Mouse (Mus musculus) embryonic facial prominence, embryonic 11.5 days (tissue): Measurements from ENCODE around the gene Srgap1. TPM values are rescaled to one million over a fixed set of nuclear protein-coding genes. Genes with fewer than 3 reads are reported as not detected.
A peak's percentile ranks its signal among the peaks of the same experiment; 100 is the strongest.

Experiments
- ATAC-seq: fragments of 200-750 bp; cut with Nextera tagmentation; replicated peaks from 2 replicates; pipeline ENCODE4 v1.8.0; 2017; ENCODE audit warnings: low read depth; ENCODE audit not compliant: insufficient number of reproducible peaks, low FRiP score, low TSS enrichment
- DNase-seq: peaks from one replicate; pipeline ENCODE4 v3.0.0-alpha.2; 2015; ENCODE audit warnings: low spot score
- H3K27ac ChIP-seq: fragments of 300-500 bp; sonication (generic); replicated peaks from 2 replicates; pipeline ENCODE4 v1.5.1; 2014; ENCODE audit warnings: mild to moderate bottlenecking, low read depth, low read length, control low read depth
- H3K27me3 ChIP-seq: fragments of 300-500 bp; sonication (generic); 2 replicates; pipeline ENCODE4 v1.6.1; 2014; ENCODE audit warnings: mild to moderate bottlenecking, low read length, moderate library complexity, mixed read lengths; ENCODE audit not compliant: control insufficient read depth, insufficient read depth
- H3K36me3 ChIP-seq: fragments of 300-500 bp; sonication (generic); replicated peaks from 2 replicates; pipeline ENCODE4 v1.6.1; 2014; ENCODE audit warnings: low read depth, mild to moderate bottlenecking, low read length, moderate library complexity, mixed read lengths; ENCODE audit not compliant: control insufficient read depth, insufficient read depth
- H3K4me1 ChIP-seq: fragments of 300-500 bp; sonication (generic); 2 replicates; pipeline ENCODE4 v1.6.1; 2014; ENCODE audit warnings: low read length, mixed read lengths; ENCODE audit not compliant: control insufficient read depth, insufficient read depth
- H3K4me2 ChIP-seq: fragments of 300-500 bp; sonication (generic); 2 replicates; pipeline ENCODE4 v1.6.1; 2014; ENCODE audit warnings: low read depth, mild to moderate bottlenecking, control low read depth, low read length, moderate library complexity
- H3K4me3 ChIP-seq: fragments of 300-500 bp; sonication (generic); 2 replicates; pipeline ENCODE4 v1.5.1; 2014; ENCODE audit warnings: low read depth, low read length, control low read depth
- H3K9ac ChIP-seq: fragments of 300-500 bp; sonication (generic); replicated peaks from 2 replicates; pipeline ENCODE4 v1.6.1; 2014; ENCODE audit warnings: mild to moderate bottlenecking, control low read depth, low read length
- H3K9me3 ChIP-seq: fragments of 300-500 bp; sonication (generic); replicated peaks from 2 replicates; pipeline ENCODE4 v1.6.1; 2016; ENCODE audit warnings: mild to moderate bottlenecking, low read length, inconsistent platforms, mixed read lengths; ENCODE audit not compliant: control insufficient read depth
- WGBS: fragments of 180-500 bp; shearing (Covaris S2); extraction: QIAGEN DNeasy Blood & Tissue Kit; methylation state at CpG from one replicate; pipeline ENCODE4 v1.1.7; 2014; 5-methylcytosine and 5-hydroxymethylcytosine counted together
- polyA plus RNA-seq: library from polyadenylated mRNA; unstranded; fragments of >200 nt; fragmentation: Nextera tagmentation; extraction: Ambion mirVana; gene quantifications from 2 replicates; pipeline ENCODE4 v1.2.1, GENCODE M21; 2014

Gene Srgap1
- 8.8 and 9.9 TPM in 2 replicates for polyA plus RNA-seq

GRCm38 (mm10) chr10:122046904-122047726 is at the start of gene Srgap1:
Gene Srgap1 (minus strand): TSS chr10:122047315.
- Histone ChIP-seq H3K27ac (peak within 1 kb of the TSS; percentile 59), H3K4me2 (peak within 1 kb of the TSS; percentile 88), H3K27me3 (no peaks in the 10 kb centered on the region), H3K4me3 (peak within 1 kb of the TSS; percentile 85), H3K4me1 (no peaks in the 10 kb centered on the region), H3K9me3 (no peaks in the 10 kb centered on the region), H3K9ac (peak within 1 kb of the TSS; percentile 93), H3K36me3 (no peaks in the 10 kb centered on the region)
- ATAC-seq = peak; percentile 83
- under 1% methylated on average over 56 of the region's 79 CpGs for WGBS
- DNase-seq = peak; percentile 69

- peak; percentile 66 for DNase-seq
- WGBS = under 1% methylated on average over 41 of the region's 48 CpGs
- peak overlapping the region; percentile 82 for H3K9ac ChIP-seq
- H3K4me3 ChIP-seq = peak overlapping the region; percentile 82
- H3K27ac ChIP-seq = peak overlapping the region; percentile 65
- no peaks in the 10 kb centered on the region for H3K27me3 ChIP-seq
- ATAC-seq = peak; percentile 82
- no peaks in the 10 kb centered on the region for H3K9me3 ChIP-seq
- H3K4me2 ChIP-seq = peak overlapping the region; percentile 82
- H3K4me1 ChIP-seq = no peaks in the 10 kb centered on the region
- H3K36me3 ChIP-seq = no peaks in the 10 kb centered on the region
Measured at GRCm38 (mm10) chr10:122096462-122096979, 49.4 kb upstream of the Srgap1 start.

GRCm38 (mm10) chr10:122090472-122090871 is 43.4 kb upstream of the Srgap1 start:
- ATAC-seq = no peak
- H3K4me2 ChIP-seq = no peak overlapping the region
- H3K9ac ChIP-seq = no peak overlapping the region
- DNase-seq = no peak
- no peak overlapping the region for H3K27ac ChIP-seq
- peaks cover 12% of the 10 kb centered on the region for H3K36me3 ChIP-seq
- no peaks in the 10 kb centered on the region for H3K27me3 ChIP-seq
- no peaks in the 10 kb centered on the region for H3K4me1 ChIP-seq
- H3K4me3 ChIP-seq = no peak overlapping the region
- 93% methylated on average over 1 of the region's 1 CpGs for WGBS
- H3K9me3 ChIP-seq = no peaks in the 10 kb centered on the region; the same call in 1 of the 2 replicates

- no peaks in the 10 kb centered on the region for H3K27me3 ChIP-seq
- 83% methylated on average over 1 of the region's 1 CpGs for WGBS
- H3K4me3 ChIP-seq = no peak overlapping the region
- H3K9ac ChIP-seq = no peak overlapping the region
- H3K4me2 ChIP-seq = no peak overlapping the region
- no peaks in the 10 kb centered on the region for H3K36me3 ChIP-seq
- DNase-seq (no peak), ATAC-seq (no peak)
- no peaks in the 10 kb centered on the region for H3K9me3 ChIP-seq
- H3K4me1 ChIP-seq = no peaks in the 10 kb centered on the region
- H3K27ac ChIP-seq = no peak overlapping the region
Measured at GRCm38 (mm10) chr10:122081352-122081751, 34.2 kb upstream of the Srgap1 start.

- Histone ChIP-seq H3K36me3 (no peaks in the 10 kb centered on the region), H3K27me3 (no peaks in the 10 kb centered on the region), H3K9ac (no peak overlapping the region), H3K4me1 (no peaks in the 10 kb centered on the region), H3K27ac (no peak overlapping the region), H3K9me3 (no peaks in the 10 kb centered on the region), H3K4me2 (no peak overlapping the region), H3K4me3 (no peak overlapping the region)
- no peak for ATAC-seq
- no peak for DNase-seq
Measured at GRCm38 (mm10) chr10:122069153-122069552, 22.0 kb upstream of the Srgap1 start.

GRCm38 (mm10) chr10:122055826-122056225 is 8.7 kb upstream of the Srgap1 start:
- no peak overlapping the region for H3K4me3 ChIP-seq
- WGBS = 91% methylated on average over 6 of the region's 6 CpGs
- ATAC-seq (no peak), DNase-seq (no peak)
- H3K9ac ChIP-seq = no peak overlapping the region
- H3K4me2 ChIP-seq = no peak overlapping the region
- H3K4me1 ChIP-seq = no peaks in the 10 kb centered on the region
- H3K27me3 ChIP-seq = no peaks in the 10 kb centered on the region
- H3K27ac ChIP-seq = no peak overlapping the region
- no peaks in the 10 kb centered on the region for H3K9me3 ChIP-seq
- H3K36me3 ChIP-seq = no peaks in the 10 kb centered on the region

- Histone ChIP-seq H3K4me2 (no peak overlapping the region), H3K9ac (no peak overlapping the region), H3K27ac (no peak overlapping the region), H3K9me3 (no peaks in the 10 kb centered on the region), H3K4me1 (no peaks in the 10 kb centered on the region), H3K27me3 (no peaks in the 10 kb centered on the region), H3K36me3 (no peaks in the 10 kb centered on the region), H3K4me3 (no peak overlapping the region)
- ATAC-seq (peak; percentile 67; the same call in 1 of the 2 replicates), DNase-seq (peak; percentile 77)
- WGBS = 13% methylated on average over 8 of the region's 8 CpGs
Measured at GRCm38 (mm10) chr10:122054535-122054934, 7.4 kb upstream of the Srgap1 start.

- Histone ChIP-seq H3K27me3 (no peaks in the 10 kb centered on the region), H3K4me1 (no peaks in the 10 kb centered on the region), H3K27ac (no peak overlapping the region), H3K9ac (no peak overlapping the region), H3K4me2 (no peak overlapping the region), H3K4me3 (no peak overlapping the region), H3K36me3 (no peaks in the 10 kb centered on the region), H3K9me3 (no peaks in the 10 kb centered on the region)
- no peak for ATAC-seq
- DNase-seq = peak; percentile 85
- 32% methylated on average over 6 of the region's 6 CpGs for WGBS
Measured at GRCm38 (mm10) chr10:122051831-122052230, 4.7 kb upstream of the Srgap1 start.
